Mouse (Mus musculus): ENCODE results near the gene Lrfn2.

DNA sequence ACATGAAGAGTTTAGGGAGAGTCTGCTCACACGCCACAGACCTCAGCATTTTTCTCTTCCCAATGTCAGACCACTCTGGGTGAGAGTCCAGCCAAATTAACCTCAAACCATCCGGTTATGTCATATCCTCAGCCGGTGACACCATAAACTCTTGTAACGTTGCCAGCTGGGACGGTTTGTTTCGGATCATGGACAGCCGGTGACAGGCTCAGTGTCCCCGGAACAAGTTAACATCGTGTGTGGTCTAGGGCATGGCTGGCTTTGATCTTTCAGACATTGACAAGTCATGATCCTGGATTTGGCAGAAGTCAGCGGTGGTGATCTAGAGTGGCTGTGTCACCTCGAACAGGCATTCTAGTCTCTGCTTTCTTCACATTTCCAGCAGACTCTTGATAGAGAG lies 119.1 kb downstream of the Lrfn2 start:
- TF ChIP-seq CTCF (IDR thresholded peaks at IDR 0.05; ENCODE audit: insufficient read depth, low read depth, low read length) (no peak), POLR2A (IDR thresholded peaks at IDR 0.05; ENCODE audit: insufficient read depth, low read depth, low read length) (no peak)
